Mouse (Mus musculus): ENCODE data around the gene Zfp36l1.

Gene Zfp36l1

GRCm38 (mm10) chr12:80112852-80113551 is at the start of gene Zfp36l1:
Gene Zfp36l1, minus strand, starts transcription at chr12:80113013.
- DNase-seq (ENCODE audit: low read depth, low spot score): peak; percentile 97

- no peak for DNase-seq (ENCODE audit: low read depth, low spot score)
These were observed 49.6 kb upstream of the Zfp36l1 start for GRCm38 (mm10) chr12:80162448-80162847.

- DNase-seq (ENCODE audit: low read depth, low spot score): peak; percentile 64
These were observed 44.9 kb upstream of the Zfp36l1 start for GRCm38 (mm10) chr12:80157675-80158074.

DNA sequence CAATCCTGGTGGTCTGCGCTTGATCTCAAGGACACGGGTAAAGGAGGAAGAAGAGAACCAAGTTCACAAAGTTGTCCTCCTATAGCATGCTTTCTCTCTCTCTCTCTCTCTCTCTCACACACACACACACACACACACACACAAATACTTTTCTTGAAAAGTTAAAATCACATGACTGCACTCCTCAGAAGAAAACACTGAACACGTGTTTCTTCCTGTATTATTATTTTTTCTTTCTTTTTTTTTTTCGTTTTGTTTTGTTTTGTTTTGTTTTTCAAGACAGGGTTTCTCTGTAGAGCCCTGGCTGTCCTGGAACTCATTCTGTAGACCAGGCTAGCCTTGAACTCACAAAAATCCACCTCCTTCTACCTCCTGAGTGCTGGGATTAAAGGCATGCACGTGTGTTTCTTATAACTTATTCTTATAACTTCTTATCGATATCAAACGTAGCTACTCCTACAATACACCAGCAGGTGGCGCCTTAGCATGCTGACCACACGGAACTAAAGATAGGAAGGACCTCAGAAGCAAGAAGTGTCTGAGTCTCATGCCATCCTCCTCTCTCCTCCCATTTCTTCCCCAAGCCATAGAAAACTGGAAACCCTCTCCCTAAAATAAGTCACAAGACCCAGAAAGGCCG is 41.0 kb upstream of the Zfp36l1 start:
- DNase-seq (ENCODE audit: low read depth, low spot score): peak; percentile 74

GRCm38 (mm10) chr12:80153078-80153477 is 40.3 kb upstream of the Zfp36l1 start:
- DNase-seq (ENCODE audit: low read depth, low spot score): no peak

DNA sequence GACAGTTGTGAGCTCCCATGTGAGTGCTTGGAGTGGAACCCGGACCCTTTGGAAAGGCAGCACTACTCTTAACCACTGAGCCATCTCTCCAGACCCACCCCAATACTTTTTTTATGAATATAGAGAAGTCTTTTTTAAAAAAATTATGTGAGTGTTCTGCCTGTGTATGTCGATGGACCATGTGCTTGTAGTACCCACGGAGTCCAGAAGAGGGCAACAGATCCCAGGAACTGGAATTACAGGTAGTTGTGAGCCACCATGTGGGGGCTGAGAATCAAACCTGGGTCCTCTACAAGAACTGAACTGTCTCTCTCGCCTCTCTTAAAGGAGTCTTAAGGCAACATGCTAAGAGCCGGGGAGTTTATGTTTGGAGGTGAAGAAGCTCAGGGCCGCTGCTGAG is 39.0 kb upstream of the Zfp36l1 start:
- DNase-seq (ENCODE audit: low read depth, low spot score): peak; percentile 43

GRCm38 (mm10) chr12:80150624-80151023 is 37.8 kb upstream of the Zfp36l1 start:
- DNase-seq (ENCODE audit: low read depth, low spot score): peak; percentile 41

DNA sequence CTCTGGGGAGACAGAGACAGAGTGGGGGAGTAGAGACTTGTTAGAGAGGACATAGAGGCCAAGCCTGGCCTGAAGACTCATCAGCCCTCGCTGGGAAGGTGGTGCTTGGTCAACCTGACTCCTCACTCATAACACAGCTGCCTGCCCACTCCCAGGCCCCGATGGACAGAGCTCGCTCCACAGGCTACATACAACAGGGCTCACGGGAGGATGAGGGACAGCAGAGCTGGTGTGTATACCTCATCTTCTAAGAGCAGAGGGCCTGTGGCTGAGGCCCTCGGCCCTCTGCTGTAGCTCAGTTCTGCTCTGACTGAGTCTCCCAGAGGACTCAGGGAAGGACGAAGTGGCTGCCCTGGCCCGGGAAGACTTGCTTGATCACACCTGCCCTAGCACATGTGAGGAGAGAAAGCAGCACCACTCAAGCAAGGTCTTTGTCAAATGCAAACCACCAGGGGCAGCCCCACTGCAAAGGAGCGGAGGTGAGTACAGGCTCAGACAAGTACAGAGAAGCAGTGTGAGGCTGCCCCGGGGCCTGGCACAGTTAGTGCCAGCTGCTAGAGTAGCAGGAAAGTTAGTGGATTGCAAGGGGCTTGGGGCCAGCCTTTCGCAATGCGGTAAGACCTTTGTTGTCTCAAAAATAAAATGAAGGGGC is 34.9 kb upstream of the Zfp36l1 start:
- no peak for DNase-seq (ENCODE audit: low read depth, low spot score)

DNA sequence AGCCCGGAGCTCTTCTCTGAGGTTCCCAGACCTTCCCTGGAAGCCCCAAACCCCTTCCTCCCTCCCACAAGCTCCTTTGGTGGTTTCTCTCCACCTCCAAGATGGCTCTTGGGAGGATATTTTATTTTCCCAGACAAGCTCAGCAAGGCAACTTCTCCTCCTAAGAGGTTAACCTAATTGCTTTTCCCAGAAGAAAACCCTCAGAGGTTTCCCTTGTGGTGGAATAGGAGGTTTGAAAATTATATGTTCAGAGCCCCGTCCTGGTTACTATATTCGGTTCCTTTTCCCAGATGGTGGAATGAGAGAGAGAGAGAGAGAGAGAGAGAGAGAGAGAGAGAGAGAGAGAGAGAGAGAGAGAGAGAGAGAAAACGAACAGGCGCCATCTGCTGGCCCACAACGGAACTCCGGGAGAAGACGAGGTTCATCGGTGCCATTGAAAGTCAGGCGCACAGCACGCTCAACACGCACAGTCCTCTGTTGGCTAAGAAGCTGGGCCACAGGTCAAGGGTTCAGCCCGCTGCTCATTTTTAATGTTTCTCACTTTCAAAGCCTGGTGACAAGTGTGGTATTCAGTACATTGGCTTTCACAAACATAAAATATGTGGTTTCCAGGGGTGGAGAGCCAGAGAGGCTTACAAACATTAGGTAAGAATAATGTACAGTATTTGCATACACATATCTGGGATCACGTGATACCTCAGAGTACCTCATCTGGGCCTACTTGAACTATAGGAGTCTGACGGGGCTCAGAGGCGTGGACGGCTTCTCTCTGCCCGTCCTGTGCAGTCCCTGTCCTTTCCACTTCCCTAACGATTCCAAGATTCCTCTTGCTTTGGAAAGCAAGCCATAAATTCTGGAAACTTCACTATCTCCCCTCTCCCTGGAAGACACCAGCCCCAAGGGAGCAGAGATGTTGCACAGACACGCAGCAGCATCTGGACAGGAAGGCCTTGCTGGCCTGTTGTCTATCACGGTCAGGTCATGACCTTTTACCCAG is 33.7 kb upstream of the Zfp36l1 start:
- DNase-seq (ENCODE audit: low read depth, low spot score): peak; percentile 84

DNA sequence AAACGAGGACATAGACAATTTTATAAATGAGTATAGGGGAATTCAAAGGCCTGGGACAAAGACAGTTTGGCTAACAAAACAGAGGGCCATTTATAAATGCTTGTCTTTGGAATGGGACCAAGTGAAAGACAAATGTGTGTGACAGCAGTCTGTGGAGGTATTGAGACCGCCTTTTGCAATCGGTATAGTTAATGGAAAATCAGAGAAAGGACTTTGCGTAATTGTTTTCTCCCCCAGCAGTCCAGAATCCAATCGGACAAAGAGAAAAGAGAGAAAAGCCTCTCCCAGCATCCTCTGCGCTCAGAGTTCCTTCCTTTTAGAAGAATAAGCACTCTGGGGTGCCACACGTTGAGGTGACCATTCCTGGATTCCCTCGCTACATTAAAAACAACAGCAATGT is 32.6 kb upstream of the Zfp36l1 start:
- DNase-seq (ENCODE audit: low read depth, low spot score): no peak

DNA sequence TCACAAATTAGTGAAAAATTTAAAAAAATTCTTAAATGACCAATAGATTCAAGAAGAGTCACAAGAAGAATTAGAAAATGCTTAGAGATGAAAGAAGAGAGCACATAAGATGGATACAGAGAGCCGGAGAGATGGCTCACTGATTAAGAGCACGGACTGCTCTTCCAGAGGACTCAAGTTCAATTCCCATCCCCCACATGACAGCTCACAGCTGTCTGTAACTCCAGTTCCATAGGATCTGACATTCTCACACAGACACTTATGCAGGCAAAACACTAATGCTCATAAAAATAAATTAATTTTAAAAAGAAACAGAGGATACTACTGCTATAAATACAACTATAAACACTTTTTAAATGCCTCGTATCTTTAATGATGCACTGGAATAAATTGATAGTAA is 32.0 kb upstream of the Zfp36l1 start:
- no peak for DNase-seq (ENCODE audit: low read depth, low spot score)

- peak; percentile 88 for DNase-seq (ENCODE audit: low read depth, low spot score)
These were observed 28.7 kb upstream of the Zfp36l1 start for GRCm38 (mm10) chr12:80141470-80141869.

GRCm38 (mm10) chr12:80141011-80141410 is 28.2 kb upstream of the Zfp36l1 start:
- DNase-seq (ENCODE audit: low read depth, low spot score): peak; percentile 48

DNA sequence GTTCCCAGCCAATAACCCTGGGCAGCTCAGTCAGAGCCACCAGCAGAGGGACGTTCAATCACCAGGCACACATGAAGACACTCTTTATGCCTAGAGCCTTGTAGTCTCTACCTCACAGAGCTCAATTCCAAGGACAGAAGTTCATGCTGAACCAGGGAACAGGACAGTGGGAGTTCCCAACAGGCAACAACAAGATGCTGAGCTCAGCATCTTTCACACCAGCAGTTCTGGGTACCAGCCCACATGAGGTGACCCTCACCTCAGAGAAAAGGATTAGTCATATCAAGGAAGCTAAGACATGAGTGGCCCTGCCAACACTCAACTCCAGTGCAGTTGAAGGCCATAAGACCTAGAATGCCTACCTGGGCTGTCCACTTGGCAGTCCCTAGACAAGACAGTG is 24.9 kb upstream of the Zfp36l1 start:
- DNase-seq (ENCODE audit: low read depth, low spot score): no peak

- DNase-seq (ENCODE audit: low read depth, low spot score): no peak
These were observed 24.4 kb upstream of the Zfp36l1 start for GRCm38 (mm10) chr12:80137246-80137645.

- no peak for DNase-seq (ENCODE audit: low read depth, low spot score)
These were observed 23.6 kb upstream of the Zfp36l1 start for GRCm38 (mm10) chr12:80136264-80136930.

DNA sequence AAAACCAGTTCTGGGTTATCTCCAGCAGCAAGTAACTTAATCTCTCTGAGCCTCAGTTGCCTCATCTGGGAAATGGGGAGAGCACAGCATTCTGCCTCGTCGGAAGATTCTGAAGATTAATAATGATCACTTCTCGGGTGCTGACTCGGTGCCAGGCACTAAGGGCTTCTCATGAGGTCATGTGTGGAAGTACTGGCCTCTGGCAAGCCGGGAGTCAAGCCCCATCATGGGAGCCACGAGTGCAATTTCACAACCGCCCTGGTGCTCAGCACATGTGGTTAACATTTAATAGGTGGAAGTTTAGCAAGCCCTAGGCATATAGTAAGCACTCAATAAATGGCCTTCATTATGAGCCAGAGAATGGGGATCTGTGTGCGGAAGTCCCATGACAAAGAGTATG is 22.4 kb upstream of the Zfp36l1 start:
- DNase-seq (ENCODE audit: low read depth, low spot score): no peak

- peak; percentile 66 for DNase-seq (ENCODE audit: low read depth, low spot score)
These were observed 20.3 kb upstream of the Zfp36l1 start for GRCm38 (mm10) chr12:80133011-80133545.

DNA sequence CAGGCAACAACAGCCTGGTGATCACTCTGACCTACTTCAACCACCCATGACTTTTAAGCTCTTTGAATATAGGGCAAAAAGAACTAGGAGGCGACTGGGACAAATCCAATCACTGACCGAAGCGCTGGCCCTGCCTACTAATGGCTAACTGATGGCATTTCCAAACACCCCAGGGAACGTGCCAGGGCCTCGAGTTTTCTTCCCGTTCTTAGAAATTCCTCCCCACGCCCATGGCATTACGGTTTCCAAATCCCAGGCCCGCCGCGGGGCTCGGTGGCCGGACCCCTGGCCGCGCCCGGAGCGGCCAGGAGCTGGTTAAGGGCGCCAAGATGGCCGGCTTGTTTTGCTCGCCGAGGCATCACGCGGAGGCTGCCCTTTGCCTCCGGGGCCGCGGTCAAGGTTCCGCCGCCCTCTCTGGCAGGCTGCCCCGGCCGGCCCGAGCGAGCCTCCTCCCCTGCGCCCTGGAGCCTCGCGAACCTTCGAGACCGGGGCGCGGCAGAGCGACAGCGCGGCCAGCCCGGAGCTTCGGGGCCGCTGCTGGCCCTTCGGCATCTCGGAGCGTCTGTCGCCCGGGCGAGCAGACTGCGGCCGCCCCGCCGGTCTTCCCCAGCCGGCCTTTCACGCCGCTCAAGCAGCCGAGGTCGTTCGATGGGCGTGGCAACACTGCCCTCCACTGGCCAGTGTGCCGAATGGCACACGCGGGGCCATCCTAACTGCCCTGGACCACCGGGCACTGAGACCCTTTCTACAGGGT is 19.6 kb upstream of the Zfp36l1 start:
- peak; percentile 86 for DNase-seq (ENCODE audit: low read depth, low spot score)

Data from CD4-positive, CD25-positive, alpha-beta regulatory T cell, adult 2 months (primary cell).